Mouse (Mus musculus) stomach, embryonic 15.5 days (tissue): ENCODE data around the gene Trmt11. TPM values are rescaled to one million over a fixed set of nuclear protein-coding genes. Genes with fewer than 3 reads are reported as not detected.
A peak's percentile ranks its signal among the peaks of the same experiment; 100 is the strongest.
"Not testable (repeated sequence)": the region's sequence is repeated elsewhere in the genome, so short reads cannot be mapped to it uniquely, and the experiment has no call there.

Source experiments
- ATAC-seq: fragments of 200-750 bp; cut with Nextera tagmentation; 2 replicates; pipeline ENCODE4 v1.8.0; 2017; ENCODE audit warnings: low read depth, moderate number of reproducible peaks, moderate TSS enrichment; ENCODE audit not compliant: insufficient read depth, low FRiP score
- H3K27ac ChIP-seq: fragments of 300-500 bp; sonication (generic); 2 replicates; pipeline ENCODE4 v1.5.1; 2015; ENCODE audit warnings: mild to moderate bottlenecking, inconsistent platforms
- H3K27me3 ChIP-seq: fragments of 300-500 bp; sonication (generic); replicated peaks from 2 replicates; pipeline ENCODE4 v1.6.1; 2015; ENCODE audit warnings: inconsistent platforms
- H3K36me3 ChIP-seq: fragments of 300-500 bp; sonication (generic); 2 replicates; pipeline ENCODE4 v1.6.1; 2015; ENCODE audit warnings: inconsistent platforms
- H3K4me1 ChIP-seq: fragments of 300-500 bp; sonication (generic); 2 replicates; pipeline ENCODE4 v1.6.1; 2015; ENCODE audit warnings: inconsistent platforms
- H3K4me2 ChIP-seq: fragments of 300-500 bp; sonication (generic); 2 replicates; pipeline ENCODE4 v1.6.1; 2015; ENCODE audit warnings: mild to moderate bottlenecking, inconsistent platforms
- H3K4me3 ChIP-seq: fragments of 300-500 bp; sonication (generic); replicated peaks from 2 replicates; pipeline ENCODE4 v1.5.1; 2015; ENCODE audit warnings: inconsistent platforms
- H3K9ac ChIP-seq: fragments of 300-500 bp; sonication (generic); 2 replicates; pipeline ENCODE4 v1.6.1; 2015; ENCODE audit warnings: inconsistent platforms
- H3K9me3 ChIP-seq: fragments of 300-500 bp; sonication (generic); 2 replicates; pipeline ENCODE4 v1.6.1; 2016; ENCODE audit warnings: inconsistent platforms
- WGBS: fragments of 180-500 bp; shearing (Covaris S2); methylation state at CpG from one replicate; pipeline ENCODE4 v1.1.7; 2015; 5-methylcytosine and 5-hydroxymethylcytosine counted together
- polyA plus RNA-seq: library from polyadenylated mRNA; unstranded; fragments of >200 nt; fragmentation: Nextera tagmentation; extraction: Ambion mirVana; gene quantifications from 2 replicates; pipeline ENCODE4 v1.2.1, GENCODE M21; 2015

Trmt11 gene
- polyA plus RNA-seq = 24.7 and 28.7 TPM in 2 replicates

DNA sequence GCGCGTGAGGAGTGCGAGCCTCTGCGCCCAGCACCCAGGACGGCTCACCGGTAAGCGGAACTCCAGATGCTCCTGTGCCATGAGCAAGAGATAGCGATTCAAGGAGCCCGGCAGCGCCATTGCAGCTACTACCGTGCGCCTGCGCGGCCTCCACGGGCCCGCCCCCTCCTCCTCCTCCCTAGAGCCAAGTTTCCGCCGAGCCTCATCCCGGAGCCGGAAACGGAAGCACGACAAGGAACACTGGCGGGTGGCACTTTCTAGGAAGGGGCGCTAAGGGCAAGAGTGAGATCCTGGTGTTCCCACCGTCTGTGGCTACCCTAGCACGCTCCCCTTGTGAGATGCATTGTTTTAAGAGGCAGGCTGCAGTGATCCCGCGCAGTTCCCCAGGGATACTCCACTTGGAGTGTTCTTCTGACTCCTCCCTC lies at the start of gene Trmt11:
Gene Trmt11, minus strand, starts transcription at position 208 of the 425 bp plus-strand sequence.
- WGBS = under 1% methylated on average over 25 of the region's 28 CpGs
- peak; percentile 95 for ATAC-seq

DNA sequence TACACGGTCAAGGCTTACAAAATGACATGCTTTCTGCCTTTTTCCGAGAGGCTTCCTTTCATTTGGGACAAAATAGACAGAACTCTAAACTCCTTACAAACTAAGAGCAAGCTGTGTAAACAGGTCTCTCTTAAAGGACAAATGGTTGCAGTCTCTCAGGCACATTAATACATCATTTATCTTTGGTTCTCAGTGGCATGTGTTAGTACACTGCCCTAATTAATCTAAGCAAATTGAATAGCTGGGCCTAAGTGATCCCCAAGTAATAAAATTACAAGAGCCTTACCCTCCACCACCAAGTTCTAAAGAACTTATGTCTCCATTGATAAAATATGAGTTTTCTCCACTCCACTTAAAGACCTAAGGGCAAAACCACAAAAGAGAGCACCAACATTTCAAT lies 47.1 kb upstream of the Trmt11 start:
- Histone ChIP-seq H3K9ac (no peak overlapping the region), H3K27me3 (no peaks in the 10 kb centered on the region), H3K9me3 (no peaks in the 10 kb centered on the region), H3K27ac (no peak overlapping the region), H3K36me3 (no peaks in the 10 kb centered on the region; the same call in 1 of the 2 replicates), H3K4me3 (no peak overlapping the region), H3K4me2 (no peak overlapping the region), H3K4me1 (no peaks in the 10 kb centered on the region)
- 25% methylated on average over 2 of the region's 2 CpGs for WGBS
- no peak for ATAC-seq

More for the DNA sequence above, at the start of gene Trmt11:
- Histone ChIP-seq H3K9me3 (no peaks in the 10 kb centered on the region), H3K27ac (peak within 1 kb of the TSS; percentile 76), H3K4me1 (peaks cover 7% of the 10 kb centered on the region; the same call in 1 of the 2 replicates), H3K27me3 (no peaks in the 10 kb centered on the region), H3K4me2 (peak within 1 kb of the TSS; percentile 62), H3K9ac (peak within 1 kb of the TSS; percentile 55), H3K36me3 (no peaks in the 10 kb centered on the region; the same call in 1 of the 2 replicates), H3K4me3 (peak within 1 kb of the TSS; percentile 80)

DNA sequence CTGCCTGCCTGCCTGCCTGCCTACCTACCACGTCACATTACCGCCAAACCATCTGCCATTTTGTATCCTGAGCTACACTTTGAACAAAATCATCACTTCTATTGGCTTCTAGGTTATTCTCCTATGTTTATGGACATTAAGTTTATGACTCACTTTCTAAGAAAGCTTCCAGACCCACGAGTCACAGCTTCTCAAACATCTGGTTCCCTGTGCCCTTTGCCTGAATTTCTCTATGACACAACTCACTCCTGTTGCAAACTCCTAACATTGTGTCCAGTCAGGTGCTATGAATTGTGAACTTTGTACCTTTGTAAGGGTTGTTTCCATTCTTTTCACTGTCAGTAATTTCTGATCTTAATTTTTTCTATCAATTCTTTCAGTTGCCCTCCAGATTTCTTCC lies 37.7 kb upstream of the Trmt11 start:
- WGBS = 74% methylated on average over 3 of the region's 3 CpGs
- Histone ChIP-seq H3K9ac (no peak overlapping the region), H3K36me3 (no peaks in the 10 kb centered on the region), H3K27ac (no peak overlapping the region), H3K4me1 (no peaks in the 10 kb centered on the region), H3K4me2 (no peak overlapping the region), H3K27me3 (no peaks in the 10 kb centered on the region), H3K4me3 (no peak overlapping the region), H3K9me3 (no peaks in the 10 kb centered on the region)
- no peak for ATAC-seq

DNA sequence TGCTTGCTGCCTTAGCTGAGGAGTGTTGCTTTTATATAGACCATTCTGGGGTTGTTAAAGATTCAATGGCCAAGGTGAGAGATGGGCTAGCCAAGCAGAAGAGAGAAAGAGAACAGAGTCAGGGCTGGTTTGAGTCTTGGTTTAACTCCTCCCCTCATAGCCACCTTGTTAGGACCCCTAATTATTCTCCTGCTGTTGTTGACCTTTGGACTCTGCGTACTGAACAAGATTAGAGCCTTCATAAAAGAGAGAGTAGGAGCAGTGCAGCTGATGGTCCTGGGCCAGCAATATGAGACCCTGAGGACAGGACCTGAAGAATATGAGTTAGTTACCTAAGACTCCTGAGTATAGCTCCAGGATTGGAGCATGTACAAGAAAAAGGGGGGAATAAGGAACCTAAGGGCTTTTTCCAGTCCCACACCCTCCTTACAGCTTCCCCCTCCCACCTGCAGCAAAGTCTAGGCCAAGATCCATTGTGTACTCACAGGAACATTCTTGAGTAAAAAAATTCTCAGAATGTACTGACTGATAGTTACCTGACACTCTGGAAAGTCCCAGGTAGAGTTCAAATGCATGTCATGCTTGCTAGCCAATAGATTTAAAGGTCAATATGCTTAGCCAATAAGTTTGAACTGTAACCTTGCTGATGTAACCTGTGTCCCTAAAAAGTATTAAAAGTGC lies 36.1 kb upstream of the Trmt11 start:
- 73% methylated on average over 1 of the region's 1 CpGs for WGBS
- not testable (repeated sequence) for H3K9me3 ChIP-seq, H3K27ac ChIP-seq, H3K9ac ChIP-seq, H3K36me3 ChIP-seq, H3K4me1 ChIP-seq, H3K27me3 ChIP-seq, H3K4me3 ChIP-seq, H3K4me2 ChIP-seq, ATAC-seq

GRCm38 (mm10) chr10:30632718-30633117 lies 32.2 kb upstream of the Trmt11 start:
- ATAC-seq = peak; percentile 66; the same call in 1 of the 2 replicates
- H3K4me2 ChIP-seq = no peak overlapping the region
- H3K9me3 ChIP-seq = no peaks in the 10 kb centered on the region
- no peaks in the 10 kb centered on the region for H3K27me3 ChIP-seq
- 89% methylated on average over 1 of the region's 1 CpGs for WGBS
- no peak overlapping the region for H3K9ac ChIP-seq
- H3K36me3 ChIP-seq = no peaks in the 10 kb centered on the region
- no peak overlapping the region for H3K4me3 ChIP-seq
- H3K27ac ChIP-seq = no peak overlapping the region
- no peaks in the 10 kb centered on the region for H3K4me1 ChIP-seq

GRCm38 (mm10) chr10:30629977-30630376 lies 29.4 kb upstream of the Trmt11 start:
- Histone ChIP-seq H3K9me3 (no peaks in the 10 kb centered on the region), H3K27ac (no peak overlapping the region), H3K9ac (no peak overlapping the region), H3K4me2 (no peak overlapping the region), H3K4me3 (no peak overlapping the region), H3K27me3 (no peaks in the 10 kb centered on the region), H3K4me1 (no peaks in the 10 kb centered on the region), H3K36me3 (no peaks in the 10 kb centered on the region)
- ATAC-seq = no peak

GRCm38 (mm10) chr10:30629513-30629912 lies 29.0 kb upstream of the Trmt11 start, which contains the start of gene Hint3:
TSS of gene Hint3 (minus strand) at chr10:30629632.
- Histone ChIP-seq H3K9me3 (no peaks in the 10 kb centered on the region), H3K4me1 (no peaks in the 10 kb centered on the region), H3K27me3 (no peaks in the 10 kb centered on the region), H3K9ac (no peak within 1 kb of the TSS), H3K4me3 (no peak within 1 kb of the TSS), H3K27ac (no peak within 1 kb of the TSS), H3K4me2 (no peak within 1 kb of the TSS), H3K36me3 (no peaks in the 10 kb centered on the region)
- 71% methylated on average over 3 of the region's 3 CpGs for WGBS
- ATAC-seq = no peak

DNA sequence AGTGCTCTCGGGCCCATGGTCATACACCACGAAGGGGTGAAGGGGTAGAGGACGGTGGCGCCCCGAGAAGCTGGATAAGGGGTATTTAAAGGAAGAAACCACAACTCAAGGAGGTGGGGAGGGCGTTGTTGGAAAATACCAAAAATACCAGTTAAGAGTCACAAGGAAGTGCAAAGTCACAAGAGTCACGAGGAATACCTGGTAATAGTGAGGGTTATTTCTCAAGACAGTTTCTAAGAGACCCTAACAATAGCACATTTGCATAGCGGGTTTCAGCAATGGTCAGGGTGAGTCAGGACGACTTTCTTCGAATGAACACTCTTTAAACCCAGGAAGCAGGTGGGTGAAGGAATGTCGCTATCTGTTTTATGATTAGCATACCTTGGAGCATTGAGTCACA lies 27.9 kb upstream of the Trmt11 start:
- H3K27ac ChIP-seq, H3K9me3 ChIP-seq, H3K27me3 ChIP-seq, ATAC-seq, H3K36me3 ChIP-seq, H3K4me3 ChIP-seq, H3K4me1 ChIP-seq, H3K4me2 ChIP-seq, H3K9ac ChIP-seq: not testable (repeated sequence)
- WGBS = 90% methylated on average over 11 of the region's 11 CpGs

- Histone ChIP-seq H3K4me3 (no peak overlapping the region), H3K4me2 (no peak overlapping the region), H3K36me3 (no peaks in the 10 kb centered on the region), H3K27me3 (no peaks in the 10 kb centered on the region), H3K4me1 (no peaks in the 10 kb centered on the region), H3K9ac (no peak overlapping the region), H3K9me3 (no peaks in the 10 kb centered on the region), H3K27ac (no peak overlapping the region)
- ATAC-seq = no peak
- 22% methylated on average over 1 of the region's 1 CpGs for WGBS
Measured at GRCm38 (mm10) chr10:30627548-30627947, 27.0 kb upstream of the Trmt11 start.

DNA sequence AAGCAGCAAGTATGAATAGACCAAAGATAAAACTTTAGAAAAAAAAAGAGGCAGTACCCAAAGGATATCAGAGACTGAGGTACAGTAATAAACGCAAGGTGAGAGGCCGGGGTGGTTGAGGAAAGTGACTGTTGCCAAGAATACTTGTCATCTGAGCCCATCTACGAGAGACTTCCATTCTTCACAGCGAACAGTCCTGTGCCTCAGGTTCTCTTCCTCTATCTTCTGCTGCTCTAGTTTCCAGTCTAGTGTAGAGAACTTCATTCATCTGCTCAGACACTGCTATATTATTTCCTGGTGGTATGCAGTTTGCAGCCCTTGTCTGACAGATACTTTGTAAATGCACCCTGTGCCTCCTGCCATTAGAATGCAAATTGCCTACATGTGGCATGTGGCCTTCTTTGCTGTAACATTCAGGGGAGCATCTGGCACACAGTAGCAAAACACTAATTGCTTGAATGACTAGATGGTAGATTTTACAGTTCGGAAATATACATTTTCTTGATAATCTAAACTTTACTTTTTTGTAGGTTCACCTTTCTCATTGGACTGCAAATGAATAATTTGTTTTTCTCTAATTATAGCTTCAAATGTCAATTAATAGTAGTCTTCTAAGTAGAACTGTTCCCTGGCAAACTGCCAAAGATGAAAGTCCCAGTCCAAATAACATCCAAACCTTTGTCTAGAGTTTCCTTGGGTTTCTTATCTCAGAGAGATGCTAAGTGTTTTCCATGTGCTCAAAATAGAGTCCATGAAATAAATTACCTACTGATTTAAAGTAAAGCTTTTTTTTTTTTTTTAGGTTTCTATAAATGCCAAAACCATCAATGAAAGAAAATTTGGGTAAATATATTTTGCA lies 23.8 kb upstream of the Trmt11 start:
- H3K4me2 ChIP-seq = no peak overlapping the region
- no peaks in the 10 kb centered on the region for H3K9me3 ChIP-seq
- no peak overlapping the region for H3K4me3 ChIP-seq
- ATAC-seq = no peak
- H3K9ac ChIP-seq = no peak overlapping the region
- no peaks in the 10 kb centered on the region for H3K27me3 ChIP-seq
- H3K27ac ChIP-seq = no peak overlapping the region
- no peaks in the 10 kb centered on the region for H3K36me3 ChIP-seq
- no peaks in the 10 kb centered on the region for H3K4me1 ChIP-seq
- 64% methylated on average over 5 of the region's 5 CpGs for WGBS

- no peak overlapping the region for H3K27ac ChIP-seq
- H3K4me2 ChIP-seq = no peak overlapping the region
- H3K27me3 ChIP-seq = no peaks in the 10 kb centered on the region
- H3K9me3 ChIP-seq = no peaks in the 10 kb centered on the region
- no peaks in the 10 kb centered on the region for H3K4me1 ChIP-seq
- no peak for ATAC-seq
- H3K4me3 ChIP-seq = no peak overlapping the region
- no peak overlapping the region for H3K9ac ChIP-seq
- no peaks in the 10 kb centered on the region for H3K36me3 ChIP-seq
Measured at GRCm38 (mm10) chr10:30622928-30623327, 22.4 kb upstream of the Trmt11 start.

DNA sequence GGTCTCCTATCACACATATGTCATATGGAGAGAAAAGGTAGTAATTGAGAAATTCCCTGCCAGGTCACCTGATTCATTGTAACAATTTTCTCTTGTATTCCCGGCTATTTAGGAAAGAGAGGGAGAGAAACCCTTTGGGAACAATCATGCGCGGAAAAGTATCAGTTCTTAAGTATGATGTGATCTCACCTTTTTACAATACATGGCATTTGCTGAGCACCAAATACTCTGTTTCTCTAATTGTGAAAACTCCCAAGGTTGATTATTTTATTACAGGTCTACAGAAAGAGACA lies 18.3 kb upstream of the Trmt11 start:
- no peaks in the 10 kb centered on the region for H3K36me3 ChIP-seq
- no peaks in the 10 kb centered on the region for H3K27me3 ChIP-seq
- no peak for ATAC-seq
- 39% methylated on average over 3 of the region's 3 CpGs for WGBS
- H3K4me2 ChIP-seq = peak overlapping the region; percentile 73
- H3K4me3 ChIP-seq = peak overlapping the region; percentile 63
- no peaks in the 10 kb centered on the region for H3K4me1 ChIP-seq
- H3K27ac ChIP-seq = no peak overlapping the region
- no peak overlapping the region for H3K9ac ChIP-seq
- no peaks in the 10 kb centered on the region for H3K9me3 ChIP-seq
